Mouse (Mus musculus): ENCODE measurements at regions not wholly inside any gene's neighbourhood (a gene's known extent, or its start where the extent isn't known, plus 50 kb on each side); places are given as distances from the start of the nearest gene placed in this dataset.

DNA sequence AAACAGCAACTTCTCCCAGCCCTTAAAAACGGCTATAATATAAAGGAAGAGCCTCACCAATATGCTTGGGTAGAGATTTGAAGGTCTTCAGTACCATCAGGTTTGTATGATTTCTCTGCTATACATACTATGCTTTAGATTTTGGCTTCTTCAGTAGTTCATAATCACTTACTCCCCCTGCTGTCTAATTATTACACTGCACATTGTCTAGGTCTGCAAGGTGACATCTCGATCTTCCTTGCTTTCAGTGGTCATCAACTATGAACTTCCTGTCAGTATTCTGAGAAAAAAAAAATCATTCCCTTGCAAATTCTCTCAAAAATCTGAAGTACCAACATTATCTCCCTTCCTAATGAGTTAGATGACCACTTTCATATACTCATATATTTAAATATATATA, 225.4 kb upstream of the Galnt5 start:
- Histone ChIP-seq H3K27me3 (ENCODE audit: control insufficient read depth, insufficient read depth, low read length) (no peaks in the 10 kb centered on the region), H3K27ac (ENCODE audit: low read depth, low read length) (no peak overlapping the region), H3K9ac (ENCODE audit: low read depth, low read length) (no peak overlapping the region), H3K4me3 (ENCODE audit: low read depth, low read length) (no peak overlapping the region), H3K4me2 (replicated peaks; ENCODE audit: low read depth, low read length) (no peak overlapping the region), H3K36me3 (ENCODE audit: control insufficient read depth, insufficient read depth, low read length) (no peaks in the 10 kb centered on the region), H3K4me1 (replicated peaks; ENCODE audit: control insufficient read depth, insufficient read depth, low read length) (no peaks in the 10 kb centered on the region), H3K9me3 (ENCODE audit: control insufficient read depth, low read length) (no peaks in the 10 kb centered on the region)
- peak; percentile 24 for DNase-seq (ENCODE audit: low spot score)
- WGBS: 78% methylated on average over 2 of the region's 2 CpGs
- ATAC-seq (ENCODE audit: low FRiP score): no peak

DNA sequence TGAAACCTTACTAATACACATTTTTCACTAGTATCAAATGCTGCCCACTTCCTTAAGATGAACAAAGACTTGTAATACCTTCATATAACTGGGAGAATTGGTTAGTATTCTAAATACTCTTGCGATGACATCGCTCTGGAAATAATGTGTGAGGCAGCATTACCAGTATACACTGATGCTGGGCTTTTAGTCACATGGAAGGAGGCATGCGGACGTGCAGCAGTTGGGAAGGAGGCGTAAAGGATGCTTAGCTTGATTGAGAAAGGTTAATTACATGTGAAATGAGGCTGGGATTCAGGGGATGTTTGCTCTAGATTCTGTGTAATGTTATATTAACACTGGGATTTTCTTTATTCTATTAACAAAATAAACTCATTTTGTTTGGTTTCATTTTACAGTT, 221.5 kb upstream of the Galnt5 start:
- H3K27ac ChIP-seq (ENCODE audit: low read depth, low read length): no peak overlapping the region
- H3K4me3 ChIP-seq (ENCODE audit: low read depth, low read length): no peak overlapping the region
- DNase-seq (ENCODE audit: low spot score) (no peak), ATAC-seq (ENCODE audit: low FRiP score) (no peak)
- no peak overlapping the region for H3K9ac ChIP-seq (ENCODE audit: low read depth, low read length)
- no peaks in the 10 kb centered on the region for H3K36me3 ChIP-seq (ENCODE audit: control insufficient read depth, insufficient read depth, low read length)
- H3K4me1 ChIP-seq (replicated peaks; ENCODE audit: control insufficient read depth, insufficient read depth, low read length): no peaks in the 10 kb centered on the region
- H3K4me2 ChIP-seq (replicated peaks; ENCODE audit: low read depth, low read length): no peak overlapping the region
- no peaks in the 10 kb centered on the region for H3K9me3 ChIP-seq (ENCODE audit: control insufficient read depth, low read length)
- 90% methylated on average over 5 of the region's 5 CpGs for WGBS
- H3K27me3 ChIP-seq (ENCODE audit: control insufficient read depth, insufficient read depth, low read length): no peaks in the 10 kb centered on the region

- DNase-seq (ENCODE audit: low spot score) (no peak), ATAC-seq (ENCODE audit: low FRiP score) (no peak)
- Histone ChIP-seq H3K36me3 (ENCODE audit: control insufficient read depth, insufficient read depth, low read length) (no peaks in the 10 kb centered on the region), H3K9me3 (ENCODE audit: control insufficient read depth, low read length) (no peaks in the 10 kb centered on the region), H3K9ac (ENCODE audit: low read depth, low read length) (no peak overlapping the region), H3K27me3 (ENCODE audit: control insufficient read depth, insufficient read depth, low read length) (no peaks in the 10 kb centered on the region), H3K27ac (ENCODE audit: low read depth, low read length) (no peak overlapping the region), H3K4me1 (replicated peaks; ENCODE audit: control insufficient read depth, insufficient read depth, low read length) (no peaks in the 10 kb centered on the region), H3K4me2 (replicated peaks; ENCODE audit: low read depth, low read length) (no peak overlapping the region), H3K4me3 (ENCODE audit: low read depth, low read length) (no peak overlapping the region)
- 93% methylated on average over 1 of the region's 1 CpGs for WGBS
These were observed 216.8 kb upstream of the Galnt5 start for GRCm38 (mm10) chr2:57780836-57781235.

DNA sequence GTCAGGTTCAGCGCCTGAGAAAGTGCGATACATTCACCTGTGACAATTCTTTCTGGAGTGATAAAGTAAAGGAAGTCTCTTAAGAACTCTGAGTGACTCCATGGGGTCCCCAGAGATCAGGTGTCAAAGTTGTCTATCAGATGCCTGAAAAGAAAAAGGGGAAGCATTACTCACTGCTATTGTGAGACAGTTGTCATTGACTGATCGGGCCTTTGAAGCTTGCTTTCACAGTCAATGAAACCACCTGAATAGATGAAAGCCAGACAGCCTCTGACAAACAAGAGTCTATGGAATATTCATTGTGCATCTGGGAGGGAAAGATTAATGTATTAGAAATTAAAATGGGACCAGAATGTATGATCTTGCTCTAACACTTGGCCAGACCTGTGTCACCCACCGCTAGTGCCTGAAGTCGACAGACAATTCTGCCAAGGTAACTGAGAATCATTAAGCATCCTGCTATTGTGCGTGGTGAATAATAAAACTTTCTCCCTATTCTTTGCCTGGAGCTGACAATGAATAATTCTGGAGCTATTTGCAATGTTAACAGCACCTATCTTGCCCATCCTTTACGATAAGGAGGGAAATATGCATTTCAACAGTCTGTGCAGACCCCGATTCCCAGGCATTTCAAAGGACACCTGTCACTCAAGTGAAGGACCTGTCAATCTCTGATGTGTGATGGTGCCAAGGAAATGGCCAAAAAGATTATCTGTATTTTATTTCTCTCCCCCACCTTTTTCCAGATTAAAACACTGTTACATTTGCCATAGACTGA, 204.0 kb upstream of the Galnt5 start:
- H3K27me3 ChIP-seq (ENCODE audit: control insufficient read depth, insufficient read depth, low read length): no peaks in the 10 kb centered on the region
- H3K9me3 ChIP-seq (ENCODE audit: control insufficient read depth, low read length): no peaks in the 10 kb centered on the region
- DNase-seq (ENCODE audit: low spot score): no peak
- no peak overlapping the region for H3K9ac ChIP-seq (ENCODE audit: low read depth, low read length)
- ATAC-seq (ENCODE audit: low FRiP score): no peak
- H3K4me2 ChIP-seq (replicated peaks; ENCODE audit: low read depth, low read length): no peak overlapping the region
- H3K4me3 ChIP-seq (ENCODE audit: low read depth, low read length): no peak overlapping the region
- no peaks in the 10 kb centered on the region for H3K36me3 ChIP-seq (ENCODE audit: control insufficient read depth, insufficient read depth, low read length)
- H3K4me1 ChIP-seq (replicated peaks; ENCODE audit: control insufficient read depth, insufficient read depth, low read length): no peaks in the 10 kb centered on the region
- no peak overlapping the region for H3K27ac ChIP-seq (ENCODE audit: low read depth, low read length)
- 62% methylated on average over 8 of the region's 8 CpGs for WGBS

DNA sequence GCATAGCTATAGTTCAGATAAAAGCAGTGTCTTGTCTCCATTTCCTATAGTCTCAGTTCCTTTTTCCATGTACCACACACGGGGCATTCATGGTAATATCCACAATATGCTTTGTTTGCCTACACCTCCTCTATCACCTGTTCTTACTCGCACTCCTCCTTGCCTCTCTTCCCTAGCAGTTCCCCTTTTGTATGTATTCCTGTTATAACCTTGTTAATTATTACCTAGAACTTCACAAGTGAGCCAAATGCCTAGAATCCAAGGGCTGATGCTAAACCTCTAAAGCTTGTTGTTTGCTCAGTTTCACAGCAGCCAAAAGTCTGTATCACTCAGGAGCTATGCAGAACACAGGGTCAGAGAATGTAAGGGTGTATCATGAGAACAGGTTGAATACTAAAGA, 198.4 kb upstream of the Galnt5 start:
- Histone ChIP-seq H3K27me3 (ENCODE audit: control insufficient read depth, insufficient read depth, low read length) (no peaks in the 10 kb centered on the region), H3K4me3 (ENCODE audit: low read depth, low read length) (no peak overlapping the region), H3K4me2 (replicated peaks; ENCODE audit: low read depth, low read length) (no peak overlapping the region), H3K4me1 (replicated peaks; ENCODE audit: control insufficient read depth, insufficient read depth, low read length) (no peaks in the 10 kb centered on the region), H3K36me3 (ENCODE audit: control insufficient read depth, insufficient read depth, low read length) (no peaks in the 10 kb centered on the region), H3K9me3 (ENCODE audit: control insufficient read depth, low read length) (no peaks in the 10 kb centered on the region), H3K9ac (ENCODE audit: low read depth, low read length) (no peak overlapping the region), H3K27ac (ENCODE audit: low read depth, low read length) (no peak overlapping the region)
- ATAC-seq (ENCODE audit: low FRiP score) (no peak), DNase-seq (ENCODE audit: low spot score) (no peak)
- 68% methylated on average over 2 of the region's 2 CpGs for whole genome bisulfite sequencing

DNA sequence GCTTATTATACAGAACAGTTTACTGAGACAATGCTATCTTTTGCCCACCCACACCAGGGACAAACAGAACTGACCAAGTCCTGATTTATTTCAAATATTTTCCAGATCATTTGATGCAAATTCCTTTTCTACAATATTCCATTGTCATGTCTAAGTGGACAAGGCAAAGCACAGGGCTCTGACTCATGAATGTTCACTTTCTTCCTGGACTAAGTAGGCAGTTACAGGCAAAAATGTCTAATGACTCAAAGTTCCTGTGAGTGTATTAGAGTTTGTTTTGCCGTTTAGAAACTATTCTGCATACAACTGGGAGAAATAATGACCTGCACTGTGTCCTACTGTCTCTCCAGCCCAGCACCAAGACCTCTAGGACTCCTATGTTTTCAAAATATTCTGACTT, 189.8 kb upstream of the Galnt5 start:
- no peak overlapping the region for H3K9ac ChIP-seq (ENCODE audit: low read depth, low read length)
- no peak overlapping the region for H3K4me2 ChIP-seq (replicated peaks; ENCODE audit: low read depth, low read length)
- no peak for ATAC-seq (ENCODE audit: low FRiP score)
- H3K27me3 ChIP-seq (ENCODE audit: control insufficient read depth, insufficient read depth, low read length): no peaks in the 10 kb centered on the region
- H3K36me3 ChIP-seq (ENCODE audit: control insufficient read depth, insufficient read depth, low read length): no peaks in the 10 kb centered on the region
- no peak overlapping the region for H3K4me3 ChIP-seq (ENCODE audit: low read depth, low read length)
- H3K27ac ChIP-seq (ENCODE audit: low read depth, low read length): no peak overlapping the region
- 77% methylated on average over 1 of the region's 1 CpGs for WGBS
- H3K9me3 ChIP-seq (ENCODE audit: control insufficient read depth, low read length): no peaks in the 10 kb centered on the region
- DNase-seq (ENCODE audit: low spot score): no peak
- no peaks in the 10 kb centered on the region for H3K4me1 ChIP-seq (replicated peaks; ENCODE audit: control insufficient read depth, insufficient read depth, low read length)

DNA sequence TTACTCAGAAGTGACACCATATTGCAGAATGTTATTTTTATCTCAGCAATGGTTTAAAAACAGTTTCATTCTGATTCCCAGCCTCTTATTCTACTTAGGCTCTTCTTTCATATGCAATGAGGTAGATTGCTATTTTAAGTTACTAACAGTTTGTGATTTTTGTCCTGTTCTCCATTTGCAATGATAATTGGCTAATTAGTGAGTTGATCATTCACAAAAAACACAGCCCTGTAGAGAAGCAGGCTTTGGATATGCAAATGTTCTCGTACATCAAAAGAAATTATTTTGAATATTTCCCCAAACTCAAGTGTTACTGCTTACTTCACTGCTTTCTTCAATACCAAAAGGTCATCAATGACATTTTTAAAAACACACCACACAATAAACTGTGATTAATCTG, 184.7 kb upstream of the Galnt5 start:
- 88% methylated on average over 1 of the region's 1 CpGs for WGBS
- no peaks in the 10 kb centered on the region for H3K36me3 ChIP-seq (ENCODE audit: control insufficient read depth, insufficient read depth, low read length)
- no peak overlapping the region for H3K9ac ChIP-seq (ENCODE audit: low read depth, low read length)
- H3K4me2 ChIP-seq (replicated peaks; ENCODE audit: low read depth, low read length): no peak overlapping the region
- H3K27ac ChIP-seq (ENCODE audit: low read depth, low read length): no peak overlapping the region
- no peaks in the 10 kb centered on the region for H3K4me1 ChIP-seq (replicated peaks; ENCODE audit: control insufficient read depth, insufficient read depth, low read length)
- ATAC-seq (ENCODE audit: low FRiP score): no peak
- H3K4me3 ChIP-seq (ENCODE audit: low read depth, low read length): no peak overlapping the region
- DNase-seq (ENCODE audit: low spot score): no peak
- H3K27me3 ChIP-seq (ENCODE audit: control insufficient read depth, insufficient read depth, low read length): no peaks in the 10 kb centered on the region
- no peaks in the 10 kb centered on the region for H3K9me3 ChIP-seq (ENCODE audit: control insufficient read depth, low read length)

DNA sequence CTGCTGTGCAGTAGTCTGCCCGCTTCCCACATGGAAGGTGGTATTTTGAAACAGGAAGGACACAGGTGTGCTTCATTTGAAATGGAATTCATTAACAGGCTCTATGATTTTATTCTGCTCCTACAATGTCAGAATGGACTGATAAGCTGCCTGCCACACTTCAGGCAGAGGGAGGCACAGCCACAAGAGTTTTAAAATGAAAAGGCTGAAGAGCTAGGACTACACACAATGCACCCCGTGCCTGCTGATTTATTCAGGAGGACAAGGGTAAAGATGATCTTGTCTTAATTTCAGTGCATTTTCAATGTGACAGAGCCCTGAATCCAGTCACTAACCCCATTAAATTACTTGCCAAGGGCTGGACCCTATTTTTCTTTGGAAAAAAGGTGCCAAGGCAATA, 177.3 kb upstream of the Galnt5 start:
- 71% methylated on average over 2 of the region's 2 CpGs for WGBS
- no peak overlapping the region for H3K9ac ChIP-seq (ENCODE audit: low read depth, low read length)
- ATAC-seq (ENCODE audit: low FRiP score): no peak

GRCm38 (mm10) chr2:57820923-57821322, 176.8 kb upstream of the Galnt5 start:
- Histone ChIP-seq H3K4me3 (ENCODE audit: low read depth, low read length) (no peak overlapping the region), H3K27ac (ENCODE audit: low read depth, low read length) (no peak overlapping the region), H3K9me3 (ENCODE audit: control insufficient read depth, low read length) (no peaks in the 10 kb centered on the region), H3K4me2 (replicated peaks; ENCODE audit: low read depth, low read length) (no peak overlapping the region), H3K27me3 (ENCODE audit: control insufficient read depth, insufficient read depth, low read length) (no peaks in the 10 kb centered on the region), H3K36me3 (ENCODE audit: control insufficient read depth, insufficient read depth, low read length) (no peaks in the 10 kb centered on the region), H3K4me1 (replicated peaks; ENCODE audit: control insufficient read depth, insufficient read depth, low read length) (no peaks in the 10 kb centered on the region), H3K9ac (ENCODE audit: low read depth, low read length) (no peak overlapping the region)
- ATAC-seq (ENCODE audit: low FRiP score) (no peak), DNase-seq (ENCODE audit: low spot score) (no peak)
- 78% methylated on average over 1 of the region's 1 CpGs for WGBS

More for the DNA sequence above, 177.3 kb upstream of the Galnt5 start:
- Histone ChIP-seq H3K9me3 (ENCODE audit: control insufficient read depth, low read length) (no peaks in the 10 kb centered on the region), H3K27ac (ENCODE audit: low read depth, low read length) (no peak overlapping the region), H3K4me3 (ENCODE audit: low read depth, low read length) (no peak overlapping the region), H3K4me1 (replicated peaks; ENCODE audit: control insufficient read depth, insufficient read depth, low read length) (no peaks in the 10 kb centered on the region), H3K27me3 (ENCODE audit: control insufficient read depth, insufficient read depth, low read length) (no peaks in the 10 kb centered on the region), H3K36me3 (ENCODE audit: control insufficient read depth, insufficient read depth, low read length) (no peaks in the 10 kb centered on the region), H3K4me2 (replicated peaks; ENCODE audit: low read depth, low read length) (no peak overlapping the region)
- no peak for DNase-seq (ENCODE audit: low spot score)
